Mouse (Mus musculus) MEL (cell line): ENCODE measurements at regions not wholly inside any gene's neighbourhood (a gene's known extent, or its start where the extent isn't known, plus 50 kb on each side); places are given as distances from the start of the nearest gene placed in this dataset.

Experiments used
- DNase-seq: peaks from one replicate; pipeline ENCODE4 v3.0.0; 2011; ENCODE audit warnings: low read depth, low spot score
- H3K27ac ChIP-seq: 2 replicates; pipeline ENCODE4 v1.5.1; 2012; ENCODE audit warnings: low read depth, mild to moderate bottlenecking, control low read depth, low read length, moderate library complexity; ENCODE audit not compliant: control insufficient read depth
- H3K27me3 ChIP-seq, 2 experiments: fragments of 150-350 bp in 1 of 2; sonication (generic) in 1 of 2; 2 replicates each; pipeline ENCODE4 v1.6.1; 2012; ENCODE audit warnings: low read length in 2 of 2, mild to moderate bottlenecking in 2 of 2, improper control_type of control experiment in 1 of 2, moderate library complexity in 1 of 2; ENCODE audit not compliant: insufficient read depth in 2 of 2, control insufficient read depth in 1 of 2
- H3K36me3 ChIP-seq, 2 experiments: 2 replicates each; pipeline ENCODE4 v1.6.1; 2012 to 2014; ENCODE audit warnings: low read length in 2 of 2, improper control_type of control experiment in 1 of 2, inconsistent platforms in 1 of 2, mild to moderate bottlenecking in 1 of 2; ENCODE audit not compliant: insufficient read depth in 2 of 2, control insufficient read depth in 1 of 2
- H3K4me1 ChIP-seq, 2 experiments: fragments of 150-350 bp in 1 of 2; sonication (generic) in 1 of 2; 2 replicates each; pipeline ENCODE4 v1.6.1; 2012; ENCODE audit warnings: low read length in 2 of 2, improper control_type of control experiment in 1 of 2, mild to moderate bottlenecking in 1 of 2; ENCODE audit not compliant: insufficient read depth in 2 of 2, control insufficient read depth in 1 of 2
- H3K4me3 ChIP-seq, 2 experiments: fragments of 150-350 bp in 1 of 2; sonication (generic) in 1 of 2; 2 replicates each; pipeline ENCODE4 v1.5.1; 2012; ENCODE audit warnings: low read depth in 2 of 2, low read length in 2 of 2, mild to moderate bottlenecking in 2 of 2, moderate library complexity in 2 of 2, control low read depth in 1 of 2, improper control_type of control experiment in 1 of 2; ENCODE audit not compliant: control insufficient read depth in 1 of 2, insufficient read depth in 1 of 2
- H3K79me2 ChIP-seq: 2 replicates; pipeline ENCODE4 v1.6.1; 2012; ENCODE audit warnings: mild to moderate bottlenecking, low read length, moderate library complexity; ENCODE audit not compliant: control insufficient read depth, poor library complexity, insufficient read depth
- H3K9ac ChIP-seq: 2 replicates; pipeline ENCODE4 v1.6.1; 2012; ENCODE audit warnings: low read depth, mild to moderate bottlenecking, control low read depth, low read length, moderate library complexity; ENCODE audit not compliant: control insufficient read depth, poor library complexity, severe bottlenecking
- H3K9me3 ChIP-seq: fragments of 150-350 bp; sonication (generic); replicated peaks from 2 replicates; pipeline ENCODE4 v1.6.1; 2012; ENCODE audit warnings: mild to moderate bottlenecking, low read length, improper control_type of control experiment, moderate library complexity; ENCODE audit not compliant: insufficient read depth
- CHD2 ChIP-seq: IDR thresholded peaks from 2 replicates; pipeline ENCODE4 v1.6.1; 2011; ENCODE audit warnings: low read length, improper control_type of control experiment
- GABPA ChIP-seq: IDR thresholded peaks from 2 replicates; pipeline ENCODE4 v1.6.1; 2012; ENCODE audit warnings: low read depth, mild to moderate bottlenecking, inconsistent platforms, low read length, improper control_type of control experiment, moderate library complexity
- MAFK ChIP-seq: IDR thresholded peaks from 2 replicates; pipeline ENCODE4 v1.6.1; 2011; ENCODE audit warnings: low read depth, mild to moderate bottlenecking, low read length, improper control_type of control experiment, borderline replicate concordance
- MYC ChIP-seq: IDR thresholded peaks from 2 replicates; pipeline ENCODE4 v1.6.1; 2011; ENCODE audit warnings: low read depth, mild to moderate bottlenecking, low read length, improper control_type of control experiment, moderate library complexity
- NELFE ChIP-seq: IDR thresholded peaks from 2 replicates; pipeline ENCODE4 v1.6.1; 2011; ENCODE audit warnings: low read depth, low read length, improper control_type of control experiment
- NRF1 ChIP-seq: IDR thresholded peaks from 2 replicates; pipeline ENCODE4 v1.6.1; 2014; ENCODE audit warnings: low read depth, mild to moderate bottlenecking, inconsistent platforms, low read length, improper control_type of control experiment, moderate library complexity; ENCODE audit not compliant: poor library complexity, insufficient read depth, severe bottlenecking
- POLR2A ChIP-seq, 2 experiments: IDR thresholded peaks; 2 replicates each; pipeline ENCODE4 v1.6.1; 2011 to 2012; ENCODE audit warnings: low read length in 2 of 2, mild to moderate bottlenecking in 2 of 2, control low read depth in 1 of 2, improper control_type of control experiment in 1 of 2, low read depth in 1 of 2, moderate library complexity in 1 of 2; ENCODE audit not compliant: control insufficient read depth in 1 of 2, insufficient read depth in 1 of 2, poor library complexity in 1 of 2
- RAD21 ChIP-seq: IDR thresholded peaks from 2 replicates; pipeline ENCODE4 v1.6.1; 2011; ENCODE audit warnings: mild to moderate bottlenecking, low read depth, low read length, improper control_type of control experiment
- RCOR1 ChIP-seq: IDR thresholded peaks from 2 replicates; pipeline ENCODE4 v1.6.1; 2012; ENCODE audit warnings: low read depth, mild to moderate bottlenecking, inconsistent platforms, low read length, improper control_type of control experiment
- SIN3A ChIP-seq: IDR thresholded peaks from 2 replicates; pipeline ENCODE4 v1.6.1; 2012; ENCODE audit warnings: low read length, improper control_type of control experiment, inconsistent platforms
- SMC3 ChIP-seq: IDR thresholded peaks from 2 replicates; pipeline ENCODE4 v1.6.1; 2011; ENCODE audit warnings: low read depth, low read length, improper control_type of control experiment
- TAL1 ChIP-seq: IDR thresholded peaks from 2 replicates; pipeline ENCODE4 v1.6.1; 2012; ENCODE audit warnings: mild to moderate bottlenecking, inconsistent platforms, low read length, moderate library complexity, mixed read lengths
- TBP ChIP-seq: IDR thresholded peaks from 2 replicates; pipeline ENCODE4 v1.8.0; 2011; ENCODE audit warnings: low read depth, low read length, improper control_type of control experiment
- UBTF ChIP-seq: IDR thresholded peaks from 2 replicates; pipeline ENCODE4 v1.6.1; 2012; ENCODE audit warnings: low read depth, mild to moderate bottlenecking, inconsistent platforms, low read length, improper control_type of control experiment, moderate library complexity, borderline replicate concordance; ENCODE audit not compliant: insufficient read depth
- USF2 ChIP-seq, 2 experiments: IDR thresholded peaks; 2 replicates each; pipeline ENCODE4 v1.6.1; 2011 to 2012; ENCODE audit warnings: improper control_type of control experiment in 2 of 2, low read length in 2 of 2, borderline replicate concordance in 1 of 2, inconsistent platforms in 1 of 2, low read depth in 1 of 2, mild to moderate bottlenecking in 1 of 2; ENCODE audit not compliant: insufficient read depth in 1 of 2
- ZC3H11A ChIP-seq: IDR thresholded peaks from 2 replicates; pipeline ENCODE4 v1.6.1; 2012; ENCODE audit warnings: low read depth, mild to moderate bottlenecking, inconsistent platforms, low read length, improper control_type of control experiment
- ZMIZ1 ChIP-seq: IDR thresholded peaks from 2 replicates; pipeline ENCODE4 v1.6.1; 2012; ENCODE audit warnings: low read depth, mild to moderate bottlenecking, inconsistent platforms, low read length, improper control_type of control experiment, moderate library complexity

- Histone ChIP-seq H3K4me3 (no peak overlapping the region), H3K36me3 (no peaks in the 10 kb centered on the region), H3K79me2 (no peaks in the 10 kb centered on the region), H3K9ac (no peak overlapping the region), H3K27ac (no peak overlapping the region), H3K4me1 (no peaks in the 10 kb centered on the region), H3K27me3 (no peaks in the 10 kb centered on the region), H3K9me3 (no peaks in the 10 kb centered on the region)
- TF ChIP-seq USF2 (IDR thresholded peaks at IDR 0.05; ENCODE audit: borderline replicate concordance in 1 of 2, insufficient read depth in 1 of 2, low read depth in 1 of 2, low read length in 2 of 2) (no peak), UBTF (no peak), POLR2A (IDR thresholded peaks at IDR 0.05; ENCODE audit: control insufficient read depth in 1 of 2, insufficient read depth in 1 of 2, low read depth in 1 of 2, low read length in 2 of 2, poor library complexity in 1 of 2) (no peak), RAD21 (no peak), MAFK (no peak), ZC3H11A (no peak), ZMIZ1 (no peak), TAL1 (no peak), CHD2 (no peak), MYC (no peak), GABPA (no peak), SMC3 (no peak), TBP (no peak), NRF1 (no peak)
- no peak for DNase-seq
These were observed 186.8 kb downstream of the Foxo1 start for GRCm38 (mm10) chr3:52454955-52455354.

GRCm38 (mm10) chr3:52453041-52453440, 184.9 kb downstream of the Foxo1 start:
- H3K79me2 ChIP-seq = no peaks in the 10 kb centered on the region
- no peak overlapping the region for H3K9ac ChIP-seq
- H3K36me3 ChIP-seq = no peaks in the 10 kb centered on the region
- H3K4me3 ChIP-seq = no peak overlapping the region
- DNase-seq = no peak
- no peak overlapping the region for H3K27ac ChIP-seq
- TF ChIP-seq NELFE = no peak
- no peaks in the 10 kb centered on the region for H3K4me1 ChIP-seq
- H3K9me3 ChIP-seq = no peaks in the 10 kb centered on the region
- H3K27me3 ChIP-seq = no peaks in the 10 kb centered on the region

GRCm38 (mm10) chr3:52452345-52452744, 184.2 kb downstream of the Foxo1 start:
- Histone ChIP-seq H3K4me3 (no peak overlapping the region), H3K36me3 (no peaks in the 10 kb centered on the region), H3K9me3 (no peaks in the 10 kb centered on the region), H3K4me1 (no peaks in the 10 kb centered on the region), H3K27me3 (no peaks in the 10 kb centered on the region), H3K79me2 (no peaks in the 10 kb centered on the region), H3K27ac (no peak overlapping the region), H3K9ac (no peak overlapping the region)
- TF ChIP-seq TBP (no peak), UBTF (no peak), RCOR1 (no peak), MYC (no peak), SIN3A (no peak)
- DNase-seq = no peak
